Mouse (Mus musculus) lung, embryonic 14.5 days (tissue): Measurements from ENCODE around the gene 6430548M08Rik. TPM values are rescaled to one million over a fixed set of nuclear protein-coding genes. Genes with fewer than 3 reads are reported as not detected.
A peak's percentile ranks its signal among the peaks of the same experiment; 100 is the strongest.

Experiments
- ATAC-seq: fragments of 200-750 bp; cut with Nextera tagmentation; 2 replicates; pipeline ENCODE4 v1.8.0; 2017; ENCODE audit warnings: mild to moderate bottlenecking, moderate TSS enrichment, moderate library complexity; ENCODE audit not compliant: insufficient read depth
- DNase-seq: peaks from one replicate; pipeline ENCODE4 v3.0.0-alpha.2; 2015
- H3K27ac ChIP-seq: fragments of 300-500 bp; sonication (generic); 2 replicates; pipeline ENCODE4 v1.5.1; 2014; ENCODE audit warnings: low read depth, mild to moderate bottlenecking, moderate library complexity
- H3K27me3 ChIP-seq: fragments of 300-500 bp; sonication (generic); 2 replicates; pipeline ENCODE4 v1.6.1; 2014; ENCODE audit warnings: low read length, control low read depth; ENCODE audit not compliant: insufficient read depth
- H3K36me3 ChIP-seq: fragments of 300-500 bp; sonication (generic); 2 replicates; pipeline ENCODE4 v1.6.1; 2014; ENCODE audit warnings: control low read depth; ENCODE audit not compliant: insufficient read depth
- H3K4me1 ChIP-seq: fragments of 300-500 bp; sonication (generic); 2 replicates; pipeline ENCODE4 v1.6.1; 2014; ENCODE audit warnings: antibody characterized with exemption, control low read depth; ENCODE audit not compliant: insufficient read depth
- H3K4me2 ChIP-seq: fragments of 300-500 bp; sonication (generic); 2 replicates; pipeline ENCODE4 v1.6.1; 2014; ENCODE audit warnings: mild to moderate bottlenecking
- H3K4me3 ChIP-seq: fragments of 300-500 bp; sonication (generic); 2 replicates; pipeline ENCODE4 v1.5.1; 2014; ENCODE audit warnings: low read depth, low read length
- H3K9ac ChIP-seq: fragments of 300-500 bp; sonication (generic); 2 replicates; pipeline ENCODE4 v1.6.1; 2014
- H3K9me3 ChIP-seq: fragments of 300-500 bp; sonication (generic); 2 replicates; pipeline ENCODE4 v1.6.1; 2016; ENCODE audit warnings: low read depth, low read length, control low read depth
- CTCF ChIP-seq: IDR thresholded peaks from 2 replicates; pipeline ENCODE4 v1.5.1; 2016; ENCODE audit warnings: antibody characterized with exemption, low read depth
- WGBS: fragments of 180-500 bp; shearing (Covaris S2); extraction: QIAGEN DNeasy Blood & Tissue Kit; methylation state at CpG from one replicate; pipeline ENCODE4 v1.1.7; 2014; 5-methylcytosine and 5-hydroxymethylcytosine counted together
- polyA plus RNA-seq: library from polyadenylated mRNA; unstranded; fragments of >200 nt; fragmentation: Nextera tagmentation; extraction: Ambion mirVana; gene quantifications from 2 replicates; pipeline ENCODE4 v1.2.1, GENCODE M21; 2014

The 6430548M08Rik gene
- polyA plus RNA-seq, 1 experiment from 2014 or later, result 7.1 TPM

DNA sequence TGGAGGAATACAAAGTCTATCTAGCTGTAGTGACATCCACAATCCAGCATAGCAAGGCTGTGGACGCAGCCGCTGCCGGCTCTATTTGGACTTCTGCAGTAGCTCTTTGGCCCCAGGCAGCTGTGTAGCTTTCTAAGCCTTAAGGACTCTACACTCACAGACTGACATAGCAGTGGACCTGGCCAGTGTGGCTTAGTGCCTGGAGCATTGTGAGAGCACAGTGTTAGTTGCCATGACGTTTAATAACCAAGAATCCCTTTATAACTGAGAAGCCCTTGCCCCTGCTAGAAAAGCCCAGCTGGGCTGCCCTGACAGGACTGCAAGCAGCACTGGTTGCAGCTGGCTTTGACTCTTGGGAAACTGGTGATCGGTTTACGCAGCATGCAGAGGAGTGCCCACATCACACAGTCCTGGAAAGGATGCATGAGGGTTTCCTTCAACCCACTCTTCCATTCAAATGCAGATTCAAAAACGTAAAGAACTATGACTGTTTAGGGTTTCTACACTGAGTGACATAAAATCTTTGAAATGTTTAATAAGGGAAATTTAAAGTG lies 11.0 kb downstream of the 6430548M08Rik start:
- no peak for DNase-seq
- no peak for ATAC-seq
- no peaks in the 10 kb centered on the region for H3K36me3 ChIP-seq
- no peak for TF ChIP-seq CTCF
- no peaks in the 10 kb centered on the region; the same call in 1 of the 2 replicates for H3K4me1 ChIP-seq
- H3K9ac ChIP-seq, result no peak overlapping the region
- 55% methylated on average over 7 of the region's 7 CpGs for WGBS
- no peaks in the 10 kb centered on the region for H3K9me3 ChIP-seq
- no peak overlapping the region for H3K4me2 ChIP-seq
- peak overlapping the region; percentile 24; the same call in 1 of the 2 replicates for H3K27ac ChIP-seq
- H3K27me3 ChIP-seq, result peaks cover 8% of the 10 kb centered on the region; the same call in 1 of the 2 replicates
- H3K4me3 ChIP-seq, result no peak overlapping the region

DNA sequence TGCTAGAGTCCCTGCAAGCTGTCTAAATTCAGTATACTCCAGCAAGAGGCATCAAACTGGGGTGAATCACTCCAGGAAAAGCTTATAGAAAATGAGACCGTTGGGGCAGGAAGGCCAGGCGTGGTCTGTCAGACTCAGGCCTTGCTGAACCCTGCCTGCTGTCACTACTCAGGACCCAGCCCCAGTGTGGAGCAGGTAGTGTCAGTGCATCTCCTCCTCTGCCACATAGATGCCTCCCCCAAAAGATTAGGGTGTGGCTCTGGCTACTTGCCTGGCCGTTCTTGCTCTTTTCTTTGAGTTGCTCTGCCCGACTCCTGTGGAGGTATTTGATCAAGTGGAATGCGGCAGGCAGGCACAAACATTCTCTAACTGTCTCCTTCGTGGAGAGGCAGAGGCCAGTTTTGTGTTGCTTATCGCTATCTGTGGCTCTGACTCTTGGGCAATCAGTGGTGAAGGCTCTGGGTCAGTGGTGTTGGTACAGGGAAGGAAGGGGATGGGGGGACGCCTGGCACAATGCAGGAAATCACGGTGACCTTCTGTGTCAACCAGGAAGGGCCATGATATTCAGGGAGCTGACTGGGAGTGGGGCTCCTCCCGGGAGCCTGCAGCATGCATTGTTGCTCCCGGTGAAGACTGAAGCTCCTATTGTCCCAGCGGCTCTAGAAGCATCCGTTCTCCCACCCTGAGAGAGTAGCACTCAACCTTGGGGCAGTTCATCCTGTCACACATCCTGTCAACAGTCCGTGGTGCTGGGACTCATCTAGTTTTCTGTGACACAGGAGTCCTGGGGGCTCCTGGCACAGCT lies 12.6 kb downstream of the 6430548M08Rik start:
- peak; percentile 55 for DNase-seq
- H3K4me2 ChIP-seq, result peak overlapping the region; percentile 36; the same call in 1 of the 2 replicates
- H3K9me3 ChIP-seq, result no peaks in the 10 kb centered on the region
- peaks cover 8% of the 10 kb centered on the region; the same call in 1 of the 2 replicates for H3K27me3 ChIP-seq
- peak overlapping the region; percentile 76 for H3K27ac ChIP-seq
- no peak for TF ChIP-seq CTCF
- H3K4me3 ChIP-seq, result no peak overlapping the region
- ATAC-seq, result 0 out of 2 replicates have a peak, but pooled peaks have one; percentile 28
- H3K4me1 ChIP-seq, result no peaks in the 10 kb centered on the region; the same call in 1 of the 2 replicates
- 20% methylated on average over 14 of the region's 14 CpGs for WGBS
- no peaks in the 10 kb centered on the region for H3K36me3 ChIP-seq
- no peak overlapping the region; the same call in 1 of the 2 replicates for H3K9ac ChIP-seq

DNA sequence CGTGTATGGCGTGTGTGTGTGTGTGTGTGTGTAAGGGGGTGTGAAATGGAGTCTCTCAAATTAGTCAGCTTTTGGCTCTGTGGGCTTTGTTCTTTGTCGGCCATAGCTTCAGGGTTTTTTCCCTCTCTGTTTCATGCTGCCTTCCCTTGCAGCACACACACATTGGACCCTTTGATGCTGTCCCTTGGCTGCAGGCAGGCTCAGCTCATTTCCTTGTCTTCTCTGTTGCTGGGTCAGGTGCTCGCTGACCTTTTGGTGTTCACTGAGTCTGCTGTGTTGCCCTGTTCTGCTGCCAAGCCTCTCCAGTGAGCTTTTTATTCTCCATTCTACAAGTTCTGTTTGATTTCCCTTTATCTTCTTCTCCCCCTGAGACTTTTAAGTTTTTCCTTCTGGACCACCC lies 15.6 kb downstream of the 6430548M08Rik start:
- DNase-seq (peak; percentile 40), ATAC-seq (no peak)
- Histone ChIP-seq H3K27ac (no peak overlapping the region), H3K36me3 (no peaks in the 10 kb centered on the region), H3K4me2 (no peak overlapping the region), H3K9me3 (no peaks in the 10 kb centered on the region), H3K27me3 (peaks cover 8% of the 10 kb centered on the region; the same call in 1 of the 2 replicates), H3K4me1 (no peaks in the 10 kb centered on the region; the same call in 1 of the 2 replicates), H3K4me3 (no peak overlapping the region), H3K9ac (no peak overlapping the region)
- no peak for TF ChIP-seq CTCF
- WGBS, result 56% methylated on average over 4 of the region's 4 CpGs

DNA sequence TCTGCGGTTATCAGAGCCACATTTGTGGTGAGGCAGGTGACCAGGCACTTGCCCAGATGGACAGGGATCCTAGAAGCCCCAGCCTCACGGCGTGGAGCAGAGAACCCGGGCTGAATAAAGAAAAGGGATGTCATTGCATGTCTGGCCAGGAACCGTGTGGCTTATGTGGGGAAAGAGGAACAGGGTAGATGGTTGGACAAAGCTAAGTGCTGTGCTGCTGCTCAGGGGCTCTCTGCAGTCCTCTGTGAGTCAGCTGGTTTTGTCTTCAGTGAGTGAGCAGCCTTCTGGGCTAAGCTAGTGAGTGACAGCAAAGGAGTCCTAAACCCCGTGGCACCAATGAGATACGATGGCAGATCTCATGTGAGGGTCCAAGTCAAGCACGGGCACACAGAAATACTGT lies 17.2 kb downstream of the 6430548M08Rik start:
- no peaks in the 10 kb centered on the region for H3K4me1 ChIP-seq
- no peak overlapping the region for H3K27ac ChIP-seq
- H3K9ac ChIP-seq, result no peak overlapping the region
- 81% methylated on average over 8 of the region's 8 CpGs for WGBS
- no peak overlapping the region for H3K4me2 ChIP-seq
- ATAC-seq (no peak), DNase-seq (no peak)
- no peaks in the 10 kb centered on the region for H3K36me3 ChIP-seq
- H3K4me3 ChIP-seq, result no peak overlapping the region
- H3K9me3 ChIP-seq, result no peaks in the 10 kb centered on the region
- no peak for TF ChIP-seq CTCF
- peaks cover 8% of the 10 kb centered on the region; the same call in 1 of the 2 replicates for H3K27me3 ChIP-seq

DNA sequence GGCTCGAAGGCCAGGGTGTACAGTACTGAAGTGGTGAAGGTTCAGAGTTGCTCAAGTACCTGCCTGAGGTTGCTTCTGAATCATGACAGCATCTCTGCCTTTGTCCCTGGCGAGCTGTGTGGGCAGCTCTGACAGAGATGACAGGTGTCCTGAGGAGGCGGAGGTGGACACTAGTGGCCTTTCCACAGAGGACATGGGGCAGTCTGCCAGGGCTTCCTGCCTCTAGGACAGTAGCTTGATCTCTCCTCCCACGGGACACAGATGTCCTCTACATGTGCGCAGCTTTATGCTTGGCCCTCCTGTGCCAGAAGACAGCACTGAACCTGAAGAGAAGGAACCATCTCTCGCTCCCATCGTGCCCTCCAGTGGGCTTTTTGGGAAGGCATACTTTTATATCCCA lies 19.2 kb downstream of the 6430548M08Rik start:
- DNase-seq (no peak), ATAC-seq (no peak)
- no peak for TF ChIP-seq CTCF
- no peak overlapping the region for H3K27ac ChIP-seq
- no peak overlapping the region for H3K4me3 ChIP-seq
- no peak overlapping the region for H3K9ac ChIP-seq
- no peaks in the 10 kb centered on the region for H3K4me1 ChIP-seq
- 69% methylated on average over 7 of the region's 7 CpGs for WGBS
- no peaks in the 10 kb centered on the region for H3K36me3 ChIP-seq
- no peaks in the 10 kb centered on the region for H3K9me3 ChIP-seq
- no peak overlapping the region for H3K4me2 ChIP-seq
- no peaks in the 10 kb centered on the region; the same call in 1 of the 2 replicates for H3K27me3 ChIP-seq

DNA sequence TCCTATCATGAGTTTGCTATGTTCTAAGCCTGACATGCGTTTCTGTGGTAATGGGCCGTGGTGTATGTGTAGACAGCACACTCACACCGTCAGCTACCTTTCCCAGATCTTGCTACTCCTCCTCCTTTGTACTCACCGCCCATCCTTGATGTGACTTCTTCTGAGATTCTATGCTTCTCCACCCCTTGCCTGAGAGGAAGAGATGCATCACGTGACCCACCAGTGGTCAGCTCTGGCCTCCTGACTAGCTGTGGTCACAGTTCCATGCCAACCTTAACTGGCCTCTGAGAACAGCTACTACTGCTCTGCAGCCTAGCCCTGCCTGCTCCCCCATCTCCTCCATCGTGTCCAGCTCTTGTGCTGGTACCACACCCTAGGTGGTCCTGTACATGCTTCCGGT lies 21.7 kb downstream of the 6430548M08Rik start:
- ATAC-seq (no peak), DNase-seq (no peak)
- no peak overlapping the region for H3K9ac ChIP-seq
- TF ChIP-seq CTCF, result no peak
- no peaks in the 10 kb centered on the region for H3K4me1 ChIP-seq
- WGBS, result 84% methylated on average over 7 of the region's 7 CpGs
- H3K4me3 ChIP-seq, result no peak overlapping the region
- H3K4me2 ChIP-seq, result no peak overlapping the region
- no peaks in the 10 kb centered on the region for H3K9me3 ChIP-seq
- H3K27ac ChIP-seq, result no peak overlapping the region
- peaks cover 3% of the 10 kb centered on the region; the same call in 1 of the 2 replicates for H3K27me3 ChIP-seq
- no peaks in the 10 kb centered on the region for H3K36me3 ChIP-seq

DNA sequence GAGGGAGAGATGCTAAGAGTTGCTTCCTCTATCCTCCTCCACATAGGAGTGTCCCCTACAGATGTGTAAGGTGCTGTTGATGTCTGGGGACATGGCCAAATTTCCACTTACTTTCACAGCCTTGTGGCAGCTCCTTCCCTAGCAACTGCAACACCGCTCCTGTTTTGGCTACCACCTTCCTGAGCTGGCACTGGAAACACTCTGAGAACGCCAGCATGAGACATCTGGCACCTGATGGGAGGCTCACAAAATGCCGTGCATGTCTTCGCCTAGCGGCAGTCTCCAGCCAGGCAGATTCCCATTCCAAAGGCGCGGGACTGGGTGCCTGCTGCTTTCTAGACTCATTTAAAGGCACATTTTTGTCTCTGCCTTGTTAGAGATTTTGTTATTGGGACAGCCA lies 22.7 kb downstream of the 6430548M08Rik start:
- H3K27me3 ChIP-seq, result peaks cover 3% of the 10 kb centered on the region; the same call in 1 of the 2 replicates
- TF ChIP-seq CTCF, result no peak
- 53% methylated on average over 7 of the region's 7 CpGs for WGBS
- DNase-seq (no peak), ATAC-seq (no peak)
- H3K4me1 ChIP-seq, result no peaks in the 10 kb centered on the region
- H3K27ac ChIP-seq, result no peak overlapping the region
- no peaks in the 10 kb centered on the region for H3K9me3 ChIP-seq
- H3K4me2 ChIP-seq, result no peak overlapping the region
- no peak overlapping the region for H3K9ac ChIP-seq
- H3K36me3 ChIP-seq, result no peaks in the 10 kb centered on the region
- no peak overlapping the region for H3K4me3 ChIP-seq
